Mouse (Mus musculus) layer of hippocampus, postnatal 14 days (tissue): ENCODE data around the gene Crim1. TPM values are rescaled to one million over a fixed set of nuclear protein-coding genes. Genes with fewer than 3 reads are reported as not detected.

Experiments
- DNase-seq, 2 experiments: peaks; one replicate each; pipeline ENCODE4 v3.0.0; 2021 to 2022; ENCODE audit warnings: low spot score in 2 of 2, mixed read lengths in 1 of 2
- long read RNA-seq, 2 experiments: library from polyadenylated mRNA; stranded (forward); transcript quantifications; one replicate each; pipeline ENCODE4 v2.0.0; 2021
- total RNA-seq, 2 experiments: library from RNA; stranded (reverse); gene quantifications; 2 replicates each; pipeline ENCODE4 v1.2.3; 2021

The Crim1 gene
- total RNA-seq = 100 to 1,000 TPM; 101 to 103 TPM
- long read RNA-seq, experiment 1, partial matches to known transcripts = 4 of 7 reads
- long read RNA-seq, experiment 1, other reads (novel, unspliced or antisense) = 3 of 7 reads
- long read RNA-seq, experiment 2, full-length matches to known transcripts = 1 of 9 reads
- long read RNA-seq, experiment 2, partial matches to known transcripts = 1 of 9 reads
- long read RNA-seq, experiment 2, other reads (novel, unspliced or antisense) = 7 of 9 reads

DNA sequence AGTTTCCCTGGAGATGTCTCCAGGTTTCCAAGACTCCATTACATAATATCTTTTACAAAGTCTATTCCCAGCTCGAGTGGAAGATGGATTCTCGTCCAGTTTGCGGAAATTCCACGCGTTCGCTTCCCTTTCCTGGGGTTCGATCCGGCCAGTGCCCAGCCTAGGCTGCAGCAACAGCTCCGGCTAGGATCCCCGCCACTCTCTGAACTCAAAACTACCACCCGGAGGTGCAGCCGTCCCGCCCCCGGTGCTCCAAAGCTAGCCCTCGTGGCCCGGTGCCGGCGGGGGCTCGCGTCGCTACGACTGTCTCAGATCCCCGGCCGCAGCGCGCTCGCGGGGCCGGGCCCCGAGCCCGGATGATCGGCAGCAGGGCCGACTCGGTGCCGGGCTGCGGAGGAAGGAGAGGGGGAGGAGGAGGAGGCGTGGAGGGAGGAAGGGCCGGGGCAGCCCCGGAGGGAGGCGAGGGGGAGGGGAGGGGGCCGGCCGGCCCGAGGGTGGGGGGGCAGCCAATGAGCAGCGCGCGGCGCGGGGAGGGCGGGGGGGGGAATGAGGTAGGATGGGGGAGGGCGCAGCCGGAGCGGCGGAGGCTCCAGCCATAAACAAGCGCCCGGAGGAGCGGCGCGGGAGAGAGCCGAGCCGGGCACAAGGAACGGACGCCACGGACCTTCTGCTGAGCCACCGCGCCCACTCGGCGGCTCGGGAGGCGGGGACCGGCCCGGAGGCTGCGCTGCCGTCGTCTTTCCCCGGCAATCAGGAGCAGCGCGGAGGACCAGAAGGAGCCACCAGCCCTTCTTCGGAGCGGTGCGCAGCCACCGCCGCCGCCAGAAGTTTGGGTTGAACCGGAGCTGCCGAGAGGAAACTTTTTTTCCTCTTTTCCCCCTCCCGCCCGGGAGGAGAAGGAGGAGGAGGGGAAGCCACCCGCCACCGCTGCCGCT lies at the start of gene Crim1:
Gene Crim1, plus strand, starts transcription at position 623 of the 935 bp plus-strand sequence.
- peak; percentile 67 to 70 for DNase-seq

DNA sequence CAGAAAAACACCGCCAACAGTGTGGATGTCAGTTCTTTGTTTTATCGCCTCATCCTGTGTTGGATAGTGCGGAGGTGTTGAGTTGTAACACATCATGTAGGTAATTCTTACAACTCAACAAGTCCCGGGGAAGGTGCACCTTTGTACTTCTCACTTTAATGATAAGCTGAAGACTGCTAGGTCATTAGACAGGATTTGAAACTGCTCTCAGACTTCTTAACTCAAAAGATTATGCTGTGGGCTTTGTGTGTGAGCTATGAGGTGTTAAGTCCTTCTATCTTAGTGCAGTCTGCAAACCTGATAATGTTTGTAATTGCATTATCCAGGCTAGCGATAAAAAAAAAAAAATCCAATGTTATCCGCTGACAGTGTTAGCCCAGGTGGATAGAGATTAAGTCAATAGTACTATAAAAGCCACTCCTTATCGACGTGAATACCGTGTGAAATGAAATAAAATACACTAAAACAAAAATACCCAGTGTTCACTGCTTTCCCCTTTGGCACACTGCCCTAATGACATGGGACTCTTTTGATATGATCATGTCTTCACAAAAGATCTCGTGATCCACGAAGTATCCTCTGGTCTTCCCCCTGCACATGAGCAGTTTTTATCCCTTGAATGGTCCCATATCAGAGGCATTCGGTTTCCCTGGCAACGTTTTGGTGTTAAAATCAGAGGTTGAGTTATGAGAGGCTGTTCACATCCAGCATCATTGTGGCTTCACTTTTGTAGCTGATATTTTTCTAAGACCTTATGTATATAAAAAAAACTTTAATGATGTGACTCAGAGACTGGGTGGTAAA lies 48.4 kb upstream of the Crim1 start:
- no peak for DNase-seq

DNA sequence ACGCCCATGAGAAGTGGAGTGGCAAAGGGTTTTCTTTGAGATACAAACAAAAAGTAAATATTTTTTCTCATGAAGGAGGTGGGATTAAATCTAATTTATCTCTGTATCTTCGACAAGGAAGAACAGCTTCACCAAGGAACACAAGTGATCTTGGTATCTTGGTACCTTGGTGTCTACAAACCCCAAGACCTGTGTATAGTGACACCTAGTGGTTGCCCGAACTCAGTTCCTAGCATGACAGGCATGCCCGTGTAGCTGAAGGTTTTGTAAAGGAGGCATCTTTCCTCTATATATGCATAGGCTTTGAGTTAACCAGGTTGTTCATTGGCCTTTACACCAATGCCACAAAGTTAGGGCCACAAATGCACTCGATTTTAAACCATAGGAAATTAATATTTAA lies 36.8 kb upstream of the Crim1 start:
- DNase-seq = peak; percentile 31 to 66

DNA sequence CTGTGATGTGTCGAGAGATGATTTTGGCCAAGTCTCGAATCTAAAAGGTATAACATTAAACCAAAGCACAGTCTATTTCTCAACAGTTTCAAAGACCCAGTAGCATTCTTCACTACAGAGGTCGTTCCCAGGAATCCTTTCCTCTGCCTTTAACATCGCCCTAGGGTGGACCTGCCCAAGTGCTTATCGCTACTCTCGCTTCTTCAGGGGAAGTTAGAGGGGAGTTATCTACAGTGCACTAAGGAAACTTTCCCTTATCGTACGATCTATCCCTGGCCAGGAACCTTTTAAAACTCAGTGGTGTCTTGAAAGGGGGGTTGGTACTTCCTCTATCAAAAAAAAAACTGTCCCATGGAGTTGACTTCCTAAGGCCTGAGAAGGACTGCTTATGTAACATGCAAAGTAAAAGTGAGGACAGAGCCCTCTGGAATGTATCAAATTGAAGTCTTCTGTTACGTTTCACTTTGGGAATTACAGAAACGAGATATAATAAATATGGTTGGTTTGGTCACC lies 36.3 kb upstream of the Crim1 start:
- no peak for DNase-seq

DNA sequence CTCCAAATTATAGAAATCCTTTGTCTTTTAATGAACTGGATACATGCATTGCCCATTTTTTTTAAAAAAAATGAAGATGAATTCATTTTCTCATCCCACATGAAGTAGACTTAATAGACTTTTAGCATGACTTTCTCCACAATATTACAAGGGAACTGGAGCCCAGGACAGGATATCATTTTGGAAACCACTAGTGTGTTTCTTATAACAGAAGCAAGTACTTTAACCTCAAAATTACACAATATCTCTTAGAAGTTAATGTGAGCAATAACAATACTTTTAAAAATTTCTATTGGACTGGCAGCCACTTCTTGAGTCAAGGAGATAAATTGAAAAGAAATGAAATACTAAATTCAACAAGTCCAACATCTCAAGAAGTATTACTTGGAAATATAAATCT lies 34.2 kb upstream of the Crim1 start:
- no peak for DNase-seq

DNA sequence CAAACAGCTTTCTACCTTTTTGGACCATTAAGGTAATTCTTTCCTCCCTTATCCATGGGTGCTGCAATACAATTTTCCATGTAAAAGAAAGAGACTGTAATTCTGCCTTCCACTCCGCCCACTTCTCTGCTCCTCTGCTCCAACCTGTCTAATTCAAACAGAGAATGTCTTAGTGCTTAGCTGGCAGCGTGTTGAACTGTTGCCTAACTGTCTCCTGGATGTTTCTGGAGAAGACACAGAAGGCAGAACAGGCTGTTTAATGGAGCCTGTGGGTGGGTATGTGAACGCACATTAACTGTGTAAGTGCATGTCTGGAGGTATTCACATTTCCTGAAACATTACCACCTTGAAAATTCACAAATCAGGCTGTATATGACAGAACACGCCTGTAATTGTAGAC lies 33.5 kb upstream of the Crim1 start:
- DNase-seq = peak; percentile 12 to 37

DNA sequence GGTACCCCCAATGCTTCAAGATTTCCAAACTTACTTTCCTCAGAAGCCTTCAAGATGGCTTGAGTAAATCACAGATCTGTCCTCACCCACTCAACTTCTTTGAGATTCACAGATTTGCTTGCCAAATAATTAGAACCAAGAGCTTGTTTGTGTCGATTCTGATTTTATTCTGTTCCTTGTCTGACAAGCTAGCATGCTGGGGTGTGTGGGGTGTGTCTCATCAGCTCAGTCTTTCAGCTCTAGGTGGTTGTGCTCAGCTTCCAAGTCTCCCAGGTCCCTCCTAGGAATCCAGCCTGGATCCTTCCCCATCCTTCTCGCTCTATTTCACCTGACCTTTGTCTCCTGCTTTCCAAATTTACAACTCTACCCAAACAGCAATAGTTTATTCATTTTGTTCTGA lies 27.7 kb upstream of the Crim1 start:
- DNase-seq = peak in 1 of 2 experiments; percentile 20

DNA sequence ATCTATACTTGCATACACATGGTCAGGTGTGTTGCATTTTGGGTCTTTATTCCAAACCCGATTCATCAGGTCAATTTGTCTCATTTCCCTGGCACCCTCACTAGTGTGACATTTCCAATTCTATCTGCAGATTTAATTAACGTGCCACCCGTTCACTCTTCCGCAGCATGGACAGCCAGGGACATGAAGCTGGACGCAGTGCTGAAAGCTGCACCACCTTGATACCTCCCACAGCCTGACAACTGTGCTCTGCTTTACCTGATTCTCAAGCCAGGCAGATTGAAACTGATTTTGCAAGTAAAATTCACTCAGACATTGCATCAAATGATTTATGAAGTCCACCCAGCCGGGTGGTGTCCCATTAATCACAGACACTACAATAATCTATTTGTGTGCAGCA lies 19.3 kb upstream of the Crim1 start:
- no peak for DNase-seq

DNA sequence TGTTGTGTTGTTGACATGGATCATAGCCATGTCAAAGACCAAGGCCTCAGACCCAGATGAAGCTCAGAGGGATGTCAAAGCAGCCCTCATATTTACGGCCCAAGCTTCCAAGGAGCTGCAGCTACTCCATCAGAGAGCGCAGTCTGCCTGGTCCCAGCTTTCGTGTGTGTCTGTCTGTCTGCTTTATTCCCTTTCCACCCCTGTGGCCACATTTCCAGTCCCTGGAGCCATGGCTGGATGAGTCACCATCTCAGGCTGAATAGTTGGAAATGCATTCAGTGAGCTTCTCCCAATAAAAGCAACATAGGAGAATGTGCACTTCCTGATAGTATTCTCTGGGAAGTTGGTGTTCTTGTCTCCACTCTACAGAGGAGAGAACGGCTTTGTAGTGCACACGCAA lies 3.9 kb upstream of the Crim1 start:
- DNase-seq = no peak

DNA sequence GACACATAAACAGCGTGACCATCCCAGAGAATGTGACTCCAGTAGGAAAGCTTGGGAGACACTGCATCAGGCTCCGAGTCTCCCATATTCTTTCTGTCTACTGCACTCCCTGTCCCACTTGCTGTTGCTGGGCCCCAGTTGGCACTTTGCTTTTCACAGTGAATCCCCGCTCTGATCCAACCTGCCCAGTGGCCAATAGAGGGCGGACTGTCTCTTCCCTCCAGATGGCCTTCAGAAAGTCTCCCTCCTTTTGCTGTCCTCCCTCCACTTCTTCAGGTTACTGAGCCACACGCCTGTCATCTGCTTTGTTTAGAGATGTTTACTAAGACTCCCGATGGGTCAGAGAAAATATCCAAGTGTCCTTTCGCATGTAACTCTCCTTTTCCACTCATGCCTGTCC lies 2.9 kb upstream of the Crim1 start:
- no peak for DNase-seq

DNA sequence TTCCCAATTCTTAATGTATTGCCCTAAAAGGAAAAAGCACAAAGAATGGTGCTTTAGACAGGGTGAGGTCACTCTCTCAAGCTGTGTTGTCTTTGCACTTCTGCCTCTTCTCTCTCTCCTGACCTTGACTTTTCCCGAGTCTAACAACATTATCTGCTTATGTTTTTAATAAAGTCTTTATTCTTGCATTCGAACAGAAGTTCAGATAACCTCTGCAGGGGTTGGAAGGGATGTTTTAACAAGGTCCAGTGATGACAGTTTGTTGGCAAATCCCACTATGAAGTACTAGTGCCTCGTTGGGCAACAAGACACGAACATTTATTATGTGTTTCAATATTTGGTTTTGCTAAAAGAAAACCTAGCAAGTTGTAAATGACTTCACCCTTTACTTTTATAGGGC lies 1.9 kb upstream of the Crim1 start:
- DNase-seq = no peak

DNA sequence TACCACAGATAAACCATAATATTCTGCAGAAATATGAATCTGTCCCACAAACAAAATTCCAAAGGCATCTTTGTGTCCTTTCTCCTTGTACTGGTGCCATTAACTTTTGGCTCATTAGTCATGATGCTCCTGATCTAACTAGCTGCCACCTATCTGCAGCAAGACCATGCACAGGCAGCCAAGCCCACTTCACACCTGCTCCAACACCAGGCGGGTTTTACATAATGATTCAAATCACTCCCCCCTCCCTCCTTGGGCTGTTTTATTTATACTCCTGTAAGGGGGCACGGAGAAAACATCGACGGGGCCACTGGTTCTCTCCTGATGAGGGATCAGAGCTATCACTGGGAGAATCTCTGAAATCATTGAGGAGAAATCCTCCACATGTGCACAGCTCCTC lies 1.2 kb upstream of the Crim1 start:
- DNase-seq = no peak

DNA sequence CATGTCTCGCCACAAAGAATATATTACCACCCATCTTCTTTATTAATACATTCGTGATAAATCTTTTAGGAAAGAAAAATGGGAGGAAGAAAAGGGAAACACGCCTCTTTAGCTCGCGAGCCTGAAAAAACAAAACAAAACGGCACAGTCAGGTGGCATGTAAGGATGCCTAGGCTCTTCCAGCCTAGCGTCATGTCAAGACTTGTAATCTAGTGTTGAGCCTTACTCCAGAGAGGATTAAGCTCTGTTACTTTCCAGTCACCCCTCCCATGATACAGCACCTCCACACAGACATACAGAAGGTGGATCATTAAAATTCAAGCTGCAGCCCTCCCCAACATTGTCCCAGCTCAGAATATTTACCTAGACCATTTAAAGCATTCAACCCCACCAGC lies 820 bp upstream of the Crim1 start:
- no peak for DNase-seq

DNA sequence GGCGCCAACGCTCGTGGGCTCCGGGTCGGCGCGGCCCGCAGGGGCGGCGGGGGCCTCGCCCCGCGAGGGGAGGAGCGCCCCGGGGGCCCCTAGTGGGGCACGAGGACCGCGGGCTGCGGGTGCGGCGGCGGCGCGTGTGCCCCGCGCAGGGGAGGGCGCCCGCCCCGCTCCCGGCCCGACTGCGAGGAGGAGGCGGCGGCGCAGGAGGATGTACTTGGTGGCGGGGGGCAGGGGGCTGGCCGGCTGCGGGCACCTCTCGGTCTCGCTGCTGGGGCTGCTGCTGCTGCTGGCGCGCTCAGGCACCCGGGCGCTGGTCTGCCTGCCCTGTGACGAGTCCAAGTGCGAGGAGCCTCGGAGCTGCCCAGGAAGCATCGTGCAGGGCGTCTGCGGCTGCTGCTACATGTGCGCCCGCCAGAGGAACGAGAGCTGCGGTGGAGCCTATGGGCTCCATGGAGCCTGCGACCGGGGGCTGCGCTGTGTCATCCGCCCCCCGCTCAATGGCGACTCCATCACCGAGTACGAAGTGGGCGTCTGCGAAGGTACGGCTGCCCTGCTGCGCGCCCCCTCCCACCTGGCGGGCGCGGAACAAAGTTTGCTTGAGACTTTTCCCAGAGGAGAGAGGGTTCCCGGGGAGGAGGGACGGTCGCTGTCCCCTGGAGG lies 643 bp downstream of the Crim1 start:
- peak in 1 of 2 experiments; percentile 50 for DNase-seq

DNA sequence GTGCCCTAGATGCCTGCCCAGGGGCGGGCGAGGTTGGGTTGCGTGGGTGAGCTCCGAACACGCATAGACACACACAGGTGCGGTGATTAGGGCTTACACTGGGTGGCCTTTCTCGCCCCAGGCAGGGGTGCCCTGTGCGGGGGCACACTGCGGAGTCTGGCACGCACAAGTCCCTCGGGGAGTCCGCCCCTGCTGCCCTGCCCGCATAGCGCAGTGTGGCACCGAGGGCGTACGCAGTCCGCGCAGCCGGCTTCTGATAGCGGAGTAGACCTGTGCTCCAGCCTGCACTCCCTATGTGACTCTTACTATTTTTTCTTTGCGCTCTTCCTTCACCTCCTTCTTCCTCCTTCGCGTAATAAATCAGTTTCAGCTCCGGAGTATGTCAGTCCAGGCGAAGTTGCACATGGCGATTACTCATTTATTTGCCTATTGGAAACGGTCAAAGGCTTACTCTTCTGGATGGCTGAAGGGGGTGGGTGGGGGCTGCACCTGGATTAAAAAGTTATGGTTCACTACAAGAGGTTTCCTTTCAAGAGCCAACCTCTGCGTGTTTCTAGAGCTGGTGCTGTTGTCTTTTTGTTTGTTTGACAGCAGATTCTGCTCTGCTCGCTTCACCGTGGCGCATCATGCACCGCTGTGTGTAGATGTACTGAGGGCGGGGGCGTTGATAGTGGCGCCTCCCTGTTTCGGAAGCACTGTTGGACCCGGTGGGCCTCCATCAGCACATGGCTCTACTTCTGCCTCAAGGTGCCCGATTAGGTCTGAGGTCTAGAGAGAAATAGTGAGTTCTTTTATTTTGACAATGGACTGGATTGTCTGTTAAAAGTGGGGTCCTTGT lies 1.4 kb downstream of the Crim1 start:
- peak in 1 of 2 experiments; percentile 32 for DNase-seq

DNA sequence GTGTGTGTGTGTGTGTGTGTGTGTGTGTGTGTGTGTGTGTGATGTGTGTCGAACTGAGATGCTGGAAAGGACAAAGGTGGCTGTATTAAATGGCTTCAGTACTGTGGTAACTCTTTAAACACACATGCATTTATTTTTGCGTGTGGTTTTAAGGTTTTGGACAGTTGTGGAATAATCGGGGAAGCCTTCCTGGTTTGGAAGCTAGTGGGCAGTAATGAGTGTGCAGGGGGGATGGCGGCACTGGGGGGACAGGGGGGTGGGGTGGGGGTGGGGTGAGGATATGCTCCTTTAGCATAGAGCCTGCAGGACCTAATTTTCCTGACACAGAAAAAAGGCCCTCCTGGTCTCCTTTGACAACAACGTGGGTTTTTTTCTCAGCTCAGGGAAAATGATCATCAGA lies 2.2 kb downstream of the Crim1 start:
- no peak for DNase-seq

DNA sequence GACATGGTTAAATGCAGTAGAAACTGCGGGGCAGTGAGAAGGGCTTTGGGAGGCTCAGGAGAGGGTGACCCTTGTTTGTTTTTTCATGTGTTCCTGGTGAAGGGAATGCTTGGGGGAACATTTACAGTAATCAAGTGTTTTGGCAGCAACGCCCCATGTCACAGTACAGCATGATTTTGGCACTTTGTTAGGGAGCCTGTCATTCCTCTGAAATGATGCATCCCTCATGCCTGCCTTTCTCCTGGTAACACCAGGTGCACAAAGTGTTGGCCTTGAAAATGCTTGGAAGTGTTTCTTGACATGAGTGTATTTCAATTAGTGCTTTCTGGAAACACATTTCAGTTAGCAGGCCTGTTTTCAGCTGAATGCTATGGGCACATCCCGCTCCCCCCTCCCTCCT lies 2.7 kb downstream of the Crim1 start:
- no peak for DNase-seq

DNA sequence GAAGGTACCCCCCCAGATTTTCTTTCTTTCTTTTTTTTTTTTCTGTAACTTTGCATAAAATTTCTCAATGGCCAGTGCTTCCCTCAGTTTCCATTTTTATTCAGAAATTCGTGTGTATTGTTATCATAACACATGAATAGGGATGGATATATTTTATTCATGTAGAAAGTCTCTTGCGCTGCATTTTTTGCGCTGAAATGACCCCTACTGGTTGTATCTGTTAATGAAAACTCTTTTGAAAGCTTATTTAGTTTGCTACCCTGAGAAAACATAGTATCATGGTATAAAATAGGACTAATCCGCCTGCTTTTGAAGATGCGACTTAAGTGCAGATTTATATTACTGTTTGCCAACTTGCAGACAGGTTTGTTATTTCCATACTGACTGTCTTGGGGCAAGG lies 3.4 kb downstream of the Crim1 start:
- DNase-seq = peak in 1 of 2 experiments; percentile 57

DNA sequence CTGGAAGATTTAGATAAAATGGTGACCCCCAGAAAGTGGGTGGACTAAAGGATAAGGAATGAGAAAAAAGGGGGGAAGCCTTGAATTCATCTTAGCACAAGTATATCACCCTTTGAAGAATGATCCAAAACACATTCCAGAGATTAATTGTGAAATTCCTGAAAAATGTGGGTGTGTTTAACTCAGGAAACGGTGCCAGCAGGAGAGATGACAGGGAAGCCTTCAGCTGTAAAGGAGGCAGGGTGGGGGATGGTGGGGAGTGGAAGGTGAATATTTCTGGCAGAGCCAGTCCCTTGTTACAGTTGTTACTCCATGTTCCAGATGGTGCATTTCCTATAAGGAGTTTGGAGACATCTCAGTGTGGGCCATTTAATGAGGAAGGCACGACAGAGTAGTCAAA lies 6.4 kb downstream of the Crim1 start:
- DNase-seq = no peak

DNA sequence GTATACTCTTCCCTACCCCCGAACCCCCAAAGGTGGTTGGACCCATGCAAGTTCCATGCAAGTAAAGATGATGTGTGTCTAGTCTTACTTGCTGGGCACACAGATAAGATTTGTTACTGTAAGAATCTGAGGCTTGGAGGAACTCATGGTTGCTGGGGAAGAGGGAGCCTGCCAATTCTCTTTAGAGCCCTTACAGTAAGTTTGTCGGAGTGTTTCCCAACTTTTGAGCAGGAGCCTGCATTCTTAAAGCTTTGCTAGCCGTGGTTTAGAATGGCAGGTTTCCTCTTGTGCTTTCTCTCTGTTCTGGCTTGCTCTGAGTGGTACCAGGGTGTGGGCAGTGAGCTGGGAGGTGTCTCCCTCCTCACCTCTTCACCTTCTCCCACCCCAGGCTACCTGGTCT lies 7.2 kb downstream of the Crim1 start:
- DNase-seq = no peak
